Comparison of ENCODE assay signal across 17 mouse cellular contexts in genomic region chr6:118188599-118188998, GRCm38 (mm10). TPM values are rescaled to one million over a fixed set of nuclear protein-coding genes. Genes with fewer than 3 reads are reported as not detected.
"Had no signal": no experiment of that assay in that cellular context is flagged by ENCODE, and none has a peak within 500 bp of the region (broad histone marks: within the 10 kb centered on the region; RNA-seq: fewer than 3 reads in every experiment).

No protein-coding gene starts in this region.

- H3K4me2 ChIP-seq: limb, embryonic 12.5 days; neural tube, embryonic 13.5 days; stomach, embryonic 15.5 days had no signal

- H3K9me3 ChIP-seq: limb, embryonic 12.5 days; midbrain, embryonic 10.5 days; neural tube, embryonic 13.5 days; stomach, embryonic 15.5 days had no signal

- H3K9ac ChIP-seq: limb, embryonic 12.5 days; neural tube, embryonic 13.5 days; stomach, embryonic 15.5 days had no signal

- ATAC-seq: lung, postnatal 0 days; midbrain, embryonic 16.5 days had no signal

- H3K4me1 ChIP-seq: limb, embryonic 12.5 days; stomach, embryonic 15.5 days had no signal

- H3K4me3 ChIP-seq: limb, embryonic 12.5 days; midbrain, embryonic 10.5 days; neural tube, embryonic 13.5 days; stomach, embryonic 15.5 days had no signal

- DNase-seq: kidney, adult 2 months; kidney, postnatal 36 days; layer of hippocampus, adult 9-11 months; layer of hippocampus, postnatal 36 days; lung, adult 2 months; lung, postnatal 4 days; right cerebral cortex, adult 18-20 months; right cerebral cortex, postnatal 25 days; thymus, postnatal 4 days had no signal

- H3K27ac ChIP-seq: kidney, postnatal 0 days; limb, embryonic 12.5 days; midbrain, embryonic 10.5 days; neural tube, embryonic 13.5 days; stomach, embryonic 15.5 days had no signal

- H3K36me3 ChIP-seq: limb, embryonic 12.5 days; midbrain, embryonic 10.5 days; neural tube, embryonic 13.5 days; stomach, embryonic 15.5 days had no signal

RNA-seq across cellular contexts. Expression of gene Ret, which starts 8.9 kb away (rescaled TPM):
- total RNA-seq: liver, adult 2 months had no signal
